Mouse (Mus musculus): ENCODE measurements around the gene Erich3.

The Erich3 gene

DNA sequence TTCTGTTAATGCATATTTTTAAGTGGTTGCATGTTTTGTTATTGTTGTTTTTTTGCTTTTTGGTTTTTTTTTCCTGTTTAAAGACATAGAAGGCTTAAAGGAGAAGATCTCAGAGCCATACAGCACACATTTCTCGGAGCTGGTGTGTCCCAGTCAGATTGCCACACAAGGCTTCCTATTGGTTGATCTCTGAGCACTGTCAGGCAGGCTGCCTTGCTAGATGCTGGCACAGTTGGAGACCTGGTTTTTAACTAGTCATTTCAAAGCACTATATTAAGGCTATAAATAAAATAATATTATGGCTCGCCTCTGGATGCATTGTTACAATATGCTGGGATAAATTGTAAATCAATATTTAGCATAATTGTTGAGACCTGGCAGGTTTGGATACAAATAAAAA lies 18.9 kb downstream of the Erich3 start:
- DNase-seq: no peak

DNA sequence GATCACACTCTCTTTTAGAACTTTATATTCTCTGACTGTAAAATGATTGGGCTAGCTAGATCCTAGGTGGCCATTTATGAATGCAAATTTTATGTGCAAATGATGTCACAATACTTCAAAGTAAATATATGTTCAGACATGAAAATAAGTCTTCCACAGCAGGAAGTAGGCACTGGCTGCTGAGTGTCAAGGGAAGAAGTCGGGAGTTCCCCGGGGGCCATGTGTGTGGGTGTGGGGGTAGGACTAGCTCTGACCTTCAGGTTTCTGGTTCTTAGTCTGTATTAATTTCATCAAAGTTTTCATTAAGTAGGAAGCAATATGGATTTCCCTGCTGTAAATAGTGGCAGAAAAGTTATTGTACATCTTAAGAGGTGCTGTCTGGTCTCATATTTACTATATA lies 20.0 kb downstream of the Erich3 start:
- no peak for DNase-seq

DNA sequence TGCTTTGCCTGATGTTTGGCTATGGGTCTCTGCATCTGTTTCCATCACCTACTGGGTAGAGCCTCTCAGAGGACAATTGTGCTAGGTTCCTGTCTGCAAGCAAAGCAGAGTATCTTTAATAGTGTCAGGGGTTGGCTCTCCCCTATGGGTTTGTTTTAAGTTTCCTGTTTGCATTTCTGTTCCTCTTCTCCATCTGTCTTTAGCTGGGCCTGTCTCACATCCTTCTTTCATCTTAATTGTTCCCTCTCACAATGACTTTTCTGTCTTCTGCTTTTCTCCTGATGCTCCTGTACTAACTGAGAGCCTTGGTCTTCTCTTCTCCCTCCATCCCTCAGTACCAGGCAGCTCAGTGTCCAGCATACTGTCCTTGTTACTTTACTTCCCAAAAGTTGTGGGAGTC lies 26.6 kb downstream of the Erich3 start:
- DNase-seq: no peak

DNA sequence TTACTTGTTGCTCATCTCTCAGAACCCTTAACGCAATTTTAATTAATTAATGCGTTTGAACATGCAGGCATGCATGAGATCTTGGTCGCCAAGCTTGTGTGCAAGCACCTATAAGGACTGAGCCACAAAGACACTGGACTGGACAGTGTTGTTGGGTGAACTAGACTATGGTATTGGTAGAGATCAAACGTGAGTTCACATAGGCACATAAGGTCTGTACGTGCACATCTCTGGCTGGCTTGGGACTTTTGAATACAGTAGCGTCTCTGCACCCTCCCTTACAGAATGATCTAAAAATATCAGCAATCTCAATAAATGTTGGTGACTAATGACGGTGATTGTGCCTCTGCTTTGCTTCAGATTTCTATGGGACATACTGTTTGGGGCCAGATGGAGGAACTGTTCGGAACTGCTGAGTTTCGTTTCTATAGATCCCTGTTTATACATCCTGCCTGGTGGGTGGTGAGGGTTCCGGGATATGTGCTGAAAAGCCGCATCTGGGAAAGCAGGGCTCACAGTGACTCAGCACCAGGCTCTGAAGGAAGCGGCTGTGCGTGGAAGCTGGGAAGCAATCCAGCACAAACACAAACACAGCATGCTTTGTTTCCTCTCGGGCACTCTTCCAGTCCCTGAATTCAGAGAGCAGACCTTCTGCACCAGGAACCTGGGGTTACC lies 28.4 kb downstream of the Erich3 start:
- DNase-seq: peak; percentile 83 to 85

DNA sequence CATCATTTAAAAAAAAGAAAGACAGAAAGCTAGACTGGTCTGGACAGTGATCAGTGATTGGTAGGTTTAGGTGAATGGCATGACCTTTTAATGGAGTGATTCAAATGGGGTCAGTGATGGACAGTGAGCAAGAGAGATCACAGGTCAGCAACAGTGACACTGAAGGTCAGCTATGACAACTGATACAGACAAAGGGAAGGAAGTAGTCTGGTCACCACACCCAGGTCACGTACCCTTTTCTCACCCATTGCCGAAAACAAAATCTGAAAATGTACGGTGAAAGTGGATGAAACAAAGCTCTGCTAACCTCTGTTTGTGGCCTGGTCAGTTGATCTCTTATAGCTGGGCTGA lies 28.9 kb downstream of the Erich3 start:
- DNase-seq: no peak

DNA sequence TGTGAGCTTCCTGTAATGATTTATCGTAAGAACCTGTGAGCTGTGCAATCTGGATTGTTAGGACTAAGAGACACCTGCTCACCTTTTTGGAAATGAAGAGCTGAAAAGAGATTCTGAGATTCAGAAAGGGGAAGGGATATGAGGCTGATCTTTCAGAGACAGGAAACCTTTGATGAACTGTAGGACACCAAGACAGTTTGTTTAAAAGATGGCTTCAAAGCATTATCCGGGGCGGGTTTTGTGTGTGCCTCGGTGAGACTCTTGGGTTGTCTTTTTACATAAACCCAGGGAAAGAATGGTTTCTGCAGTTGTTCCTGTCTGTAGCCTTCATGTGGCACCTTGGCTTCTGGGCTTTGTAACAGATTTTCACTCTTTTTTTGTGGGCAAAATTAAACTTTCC lies 30.2 kb downstream of the Erich3 start:
- DNase-seq: no peak

DNA sequence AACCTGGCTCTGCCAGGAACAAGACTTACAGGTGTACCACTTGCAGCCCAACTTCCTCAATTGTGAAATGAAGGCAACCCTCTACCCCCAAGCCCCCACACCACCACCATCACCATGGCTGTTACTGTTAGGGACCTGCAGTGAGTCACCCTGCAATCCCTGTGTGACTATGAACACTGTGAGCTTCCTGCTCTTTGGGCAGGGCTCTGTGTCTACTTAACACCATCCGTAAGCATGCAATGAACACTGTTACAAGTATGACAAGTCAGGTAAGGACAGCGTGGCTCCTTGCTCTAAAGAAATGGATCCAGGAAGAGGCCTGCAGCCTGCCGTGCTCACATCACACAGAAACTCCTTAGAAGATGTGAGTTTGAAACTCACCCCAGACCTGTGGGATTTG lies 33.0 kb downstream of the Erich3 start:
- no peak for DNase-seq

DNA sequence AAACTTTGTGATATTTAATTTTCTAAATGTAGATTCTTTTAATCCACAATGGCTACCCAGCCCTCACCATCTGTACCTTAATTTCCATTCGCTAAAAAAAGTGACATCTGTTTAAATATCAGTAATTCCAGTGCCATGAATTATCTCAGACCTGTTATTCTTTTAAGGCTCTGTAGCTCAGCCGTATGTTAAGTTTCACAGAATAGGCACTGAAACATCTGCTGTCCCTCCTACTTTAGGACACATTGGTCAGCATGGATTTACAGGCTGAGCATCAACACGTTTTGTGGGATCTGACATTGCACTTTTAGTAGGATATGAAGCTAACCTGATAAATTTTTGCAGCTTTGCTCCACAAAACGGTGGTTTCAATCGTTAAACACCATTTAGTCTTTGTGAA lies 35.2 kb downstream of the Erich3 start:
- DNase-seq: no peak

DNA sequence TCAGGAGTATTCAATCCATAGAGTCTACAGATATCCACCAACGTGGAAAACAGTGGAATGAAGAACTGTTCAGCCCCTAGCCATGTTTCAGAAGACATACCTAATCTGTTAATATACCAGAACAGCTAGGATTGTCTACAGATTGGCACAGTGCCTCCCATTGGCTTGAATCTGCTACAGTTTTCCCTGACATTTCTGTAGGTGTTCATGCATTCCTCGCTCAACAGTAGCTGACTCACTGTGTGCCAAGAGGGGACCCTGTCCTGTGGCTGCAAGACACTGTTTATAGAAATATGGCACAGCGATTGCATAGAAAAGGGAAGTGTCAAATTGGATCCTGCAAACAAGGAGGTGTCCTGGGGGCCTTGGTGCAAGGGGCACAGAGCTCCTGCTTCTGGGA lies 36.6 kb downstream of the Erich3 start:
- DNase-seq: peak in 1 of 2 experiments; percentile 16

DNA sequence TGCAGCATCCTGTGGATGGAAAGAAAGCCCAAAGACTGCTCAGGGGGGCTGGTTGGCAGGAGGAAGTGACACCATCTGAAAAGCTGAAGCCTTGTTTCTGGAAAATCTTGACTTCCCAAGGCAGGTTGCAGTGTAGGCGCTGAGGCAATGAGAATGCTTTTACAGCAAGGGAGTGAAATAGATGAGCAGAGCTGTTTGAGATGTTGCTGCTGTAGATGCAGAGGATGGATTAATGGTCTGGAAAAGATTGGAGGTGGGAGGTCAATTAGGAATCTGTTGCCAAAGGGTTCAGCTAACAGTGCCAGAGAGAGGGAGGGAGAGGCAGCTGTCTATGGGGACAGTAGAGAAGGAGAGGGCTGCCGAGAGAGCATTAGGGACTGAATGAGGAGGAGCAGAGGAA lies 37.1 kb downstream of the Erich3 start:
- DNase-seq: peak in 1 of 2 experiments; percentile 12

DNA sequence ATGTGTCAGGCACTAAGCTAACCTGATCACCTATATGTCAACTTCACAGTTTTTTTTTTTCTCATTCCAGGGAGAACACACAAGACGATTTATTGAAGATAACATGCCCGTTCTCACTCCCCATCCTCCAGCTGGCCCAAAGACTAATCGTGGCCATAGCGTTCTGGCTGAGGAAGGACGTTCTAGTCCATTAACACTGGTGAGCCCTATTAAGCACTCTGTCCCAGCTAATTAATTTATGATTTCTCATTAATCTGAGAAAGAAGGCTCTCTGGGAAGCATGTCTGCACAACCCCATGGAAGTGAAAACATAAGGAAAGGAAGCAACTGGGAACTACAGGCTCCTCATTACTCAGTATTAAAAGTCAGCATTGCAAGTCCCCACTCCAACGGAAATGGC lies 41.1 kb downstream of the Erich3 start:
- no peak for DNase-seq

DNA sequence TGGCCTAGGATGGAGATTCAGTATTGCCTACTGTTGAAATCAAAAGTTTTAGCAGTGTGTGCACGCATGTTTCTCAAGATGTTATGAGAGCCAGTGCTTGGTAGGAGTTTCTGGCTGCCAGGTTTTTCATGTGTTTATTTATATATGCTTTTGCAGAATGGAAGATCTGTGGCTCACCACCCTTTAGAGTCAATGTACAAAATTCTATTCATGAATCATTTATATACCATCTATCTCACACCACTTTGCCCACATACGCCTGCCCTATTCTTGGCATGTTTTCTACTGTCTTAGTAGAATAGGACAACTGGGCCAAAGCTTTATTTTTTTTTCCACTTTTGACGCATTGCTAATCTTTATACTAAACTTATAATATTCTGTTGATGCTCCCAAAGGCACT lies 44.5 kb downstream of the Erich3 start:
- no peak for DNase-seq

DNA sequence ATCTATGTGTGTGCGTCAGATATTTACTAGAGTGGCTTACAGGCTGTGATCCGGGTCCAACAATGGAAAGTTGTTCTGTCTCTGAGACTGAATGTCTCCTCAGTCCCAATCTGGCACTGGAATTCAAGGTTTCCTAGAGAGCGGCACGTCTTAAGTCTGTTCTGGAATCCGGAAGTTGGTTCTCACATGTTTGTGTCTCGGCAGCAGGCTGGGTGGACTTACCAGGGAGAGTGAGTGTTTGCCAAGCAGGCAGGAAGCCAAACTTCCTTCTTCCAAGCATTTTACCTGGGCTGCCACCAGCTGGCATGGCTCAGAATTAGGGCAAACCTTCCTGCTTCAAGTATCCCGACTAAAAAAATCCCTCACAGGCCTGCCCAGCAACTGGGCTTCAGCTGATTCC lies 59.5 kb downstream of the Erich3 start:
- peak; percentile 84 to 86 for DNase-seq

DNA sequence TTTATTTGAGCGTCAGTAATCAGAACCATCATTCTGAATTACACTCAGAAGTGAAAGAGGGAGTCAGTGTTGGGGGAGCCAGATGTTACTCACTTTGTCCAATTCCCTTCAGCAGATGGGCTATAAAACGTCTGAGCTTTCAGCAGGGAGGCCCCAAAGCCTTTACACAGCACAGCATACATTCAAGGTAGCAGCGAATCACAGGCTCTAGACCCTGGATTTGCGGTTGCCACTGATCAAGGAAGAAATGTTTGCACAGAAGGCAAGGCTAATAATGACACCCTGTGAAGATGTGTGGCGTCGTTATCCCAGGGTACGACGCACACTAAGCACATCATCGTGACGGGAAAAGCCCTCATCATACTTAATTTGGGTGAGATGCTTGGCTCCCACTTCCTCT lies 67.8 kb downstream of the Erich3 start:
- no peak for DNase-seq

DNA sequence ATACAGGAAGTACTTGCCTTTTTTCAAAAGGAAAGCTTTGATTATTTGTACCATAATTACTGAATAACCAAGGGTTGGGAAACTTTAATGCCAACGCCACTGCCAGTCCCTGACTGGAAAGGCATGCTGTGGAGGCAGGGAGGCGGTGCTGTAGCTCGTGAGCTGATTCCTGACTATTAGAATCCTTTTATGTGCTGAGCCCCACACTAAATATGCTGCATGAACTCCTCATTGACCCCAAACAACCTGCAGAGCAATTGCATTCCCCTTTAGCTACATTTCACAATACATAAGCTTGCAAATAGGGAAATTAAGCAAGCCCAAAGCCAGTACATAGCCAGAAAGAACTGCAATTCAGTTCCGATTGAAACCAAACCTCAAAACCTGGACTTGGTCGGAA lies 77.8 kb downstream of the Erich3 start:
- DNase-seq: no peak

DNA sequence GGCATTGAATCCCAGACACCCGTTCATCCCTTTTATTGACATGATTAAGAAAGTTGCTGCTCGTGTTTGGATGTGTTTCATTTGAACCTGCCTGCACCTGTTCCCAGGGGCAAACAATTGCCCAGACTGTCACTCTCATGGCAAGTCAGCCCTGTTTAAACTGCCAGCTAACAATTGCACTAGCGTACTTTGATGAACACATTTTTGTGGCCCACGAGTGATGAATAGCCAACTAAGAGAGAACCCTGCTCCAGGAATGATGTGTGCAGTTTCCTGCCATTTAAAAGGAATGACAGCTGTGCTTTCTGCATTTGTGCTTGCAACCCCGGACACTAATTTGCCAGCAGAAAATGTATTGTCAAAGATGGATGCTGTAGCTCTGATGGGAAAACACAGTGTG lies 79.3 kb downstream of the Erich3 start:
- no peak for DNase-seq

DNA sequence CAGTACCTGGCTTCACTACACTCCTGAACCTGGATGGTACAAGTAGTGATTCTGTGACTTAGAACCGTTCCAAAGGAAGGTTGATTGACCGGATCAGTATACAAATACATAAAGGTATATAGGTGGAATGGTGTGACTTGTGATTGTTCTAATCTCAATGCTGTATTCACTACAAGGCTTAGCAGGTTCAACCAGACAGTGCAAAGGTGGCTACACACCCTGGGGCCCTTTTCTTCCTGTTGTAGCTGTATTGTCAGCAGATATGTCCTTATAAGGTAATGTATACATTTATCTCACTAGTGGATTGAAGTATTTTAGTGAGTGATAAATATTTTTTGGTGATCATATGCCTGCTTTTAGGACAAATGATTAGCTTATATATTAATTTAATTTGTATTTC lies 80.7 kb downstream of the Erich3 start:
- DNase-seq: no peak

DNA sequence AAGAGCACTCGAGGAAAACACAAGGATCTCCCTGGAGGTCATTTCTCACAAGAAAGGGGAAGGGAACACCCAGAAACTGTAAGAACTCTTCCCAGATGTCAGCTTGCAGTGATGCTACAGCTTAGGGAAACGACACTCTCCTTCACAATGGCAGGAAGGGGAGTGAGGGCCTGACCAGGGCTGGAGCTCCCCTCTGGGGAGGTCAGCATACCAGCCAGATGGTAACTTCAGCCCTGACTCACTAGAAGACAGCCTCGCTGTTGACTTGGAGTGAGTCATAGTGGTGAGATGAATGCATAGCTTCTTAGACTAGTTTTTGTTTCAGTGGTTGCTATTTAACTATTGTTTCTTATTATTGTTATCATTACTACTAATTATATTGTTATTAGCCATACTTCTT lies 90.8 kb downstream of the Erich3 start:
- DNase-seq: no peak

DNA sequence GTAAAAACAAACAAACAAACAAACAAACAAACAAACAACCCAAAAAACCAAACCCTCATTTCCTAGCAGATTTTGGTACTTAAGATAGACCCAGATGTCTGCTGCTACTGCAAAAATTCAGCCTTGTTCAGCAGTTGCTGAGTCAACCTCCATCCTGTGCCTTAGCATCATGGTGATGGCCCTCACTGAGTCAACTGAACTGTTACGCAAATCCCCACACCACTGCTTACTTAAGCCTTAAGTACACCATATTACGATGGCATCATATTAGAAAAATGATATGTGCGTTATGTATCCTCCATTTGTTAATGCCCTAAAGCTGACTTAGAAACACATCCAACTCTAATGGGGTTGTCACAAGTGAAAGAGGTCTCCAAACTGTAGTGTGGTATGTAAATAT lies 91.6 kb downstream of the Erich3 start:
- no peak for DNase-seq

DNA sequence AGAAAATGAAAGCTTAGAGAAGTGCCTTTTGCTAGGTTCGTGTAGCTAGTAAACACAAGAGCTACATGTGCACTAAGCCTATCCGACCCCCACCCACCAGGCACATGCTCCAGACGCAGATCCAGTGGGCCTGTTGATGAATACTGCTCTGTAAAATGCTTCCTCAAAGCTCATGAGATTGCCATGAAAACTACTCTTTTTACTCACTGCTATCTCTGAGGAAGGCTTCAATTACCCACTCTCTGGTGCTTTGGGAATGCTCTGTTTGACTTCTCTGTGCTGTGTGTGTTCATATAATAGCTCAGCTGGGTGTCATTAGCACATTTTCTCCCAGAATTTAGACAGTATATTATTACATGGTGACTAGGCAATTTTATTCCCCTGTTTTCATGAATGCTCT lies 94.4 kb downstream of the Erich3 start:
- no peak for DNase-seq

DNA sequence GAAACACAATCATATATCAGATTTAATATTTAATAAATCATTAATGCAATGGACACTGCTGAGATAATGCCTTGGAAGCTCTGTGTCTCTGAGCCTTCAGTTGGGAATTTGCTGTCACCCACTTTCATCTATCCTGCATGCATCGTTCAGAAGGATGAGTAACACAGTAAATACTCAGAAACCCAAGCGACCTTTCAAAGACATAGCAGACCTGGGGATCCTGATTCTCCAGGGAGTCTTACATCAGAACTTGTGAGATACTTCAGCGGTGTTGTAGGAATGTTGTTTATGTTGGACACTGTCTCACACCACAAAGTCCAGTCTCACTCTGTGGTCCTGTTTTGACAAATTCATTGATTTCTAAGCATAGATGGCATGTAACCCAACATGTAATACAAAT lies 97.4 kb downstream of the Erich3 start:
- no peak for DNase-seq

DNA sequence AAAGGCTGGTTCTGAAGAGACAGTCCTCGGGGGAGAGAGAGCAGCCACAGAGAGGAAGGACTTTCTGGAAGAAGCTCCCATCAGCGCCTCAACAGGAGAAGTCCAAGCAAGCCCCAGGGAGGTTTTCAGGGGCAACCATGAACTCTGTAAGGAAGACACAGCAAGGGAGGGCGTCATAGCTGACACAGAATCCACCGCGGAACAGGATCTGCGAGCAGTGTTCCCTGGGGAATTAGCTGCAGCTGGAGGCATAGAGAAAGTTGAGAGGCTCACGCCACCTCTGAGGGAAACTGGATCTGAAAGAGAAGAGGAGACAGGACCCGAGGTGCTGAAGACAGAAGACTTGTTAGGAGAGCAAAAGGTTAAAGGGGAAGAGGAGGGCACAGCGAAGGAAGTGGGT lies 99.7 kb downstream of the Erich3 start:
- no peak for DNase-seq

DNA sequence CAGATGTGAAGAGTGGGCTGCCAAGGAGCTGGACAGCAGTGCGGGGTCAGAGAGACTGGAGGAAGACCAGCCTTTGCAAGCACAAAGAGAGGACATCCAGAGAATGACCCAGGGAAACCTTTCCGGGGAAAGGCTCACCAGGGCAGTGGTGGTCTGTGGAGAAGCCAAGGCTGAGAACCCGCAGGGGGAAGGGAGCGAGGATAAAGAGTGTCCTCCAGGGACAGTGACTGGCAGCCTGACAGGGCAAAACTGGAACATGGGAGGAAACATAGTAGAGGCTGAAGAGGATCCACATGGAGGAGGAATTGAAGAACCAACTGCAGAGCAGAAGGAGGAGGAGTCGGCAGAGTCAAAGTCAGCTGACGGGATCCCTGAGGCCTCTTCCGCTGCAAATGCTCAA lies 100.5 kb downstream of the Erich3 start:
- peak in 1 of 2 experiments; percentile 9 for DNase-seq

DNA sequence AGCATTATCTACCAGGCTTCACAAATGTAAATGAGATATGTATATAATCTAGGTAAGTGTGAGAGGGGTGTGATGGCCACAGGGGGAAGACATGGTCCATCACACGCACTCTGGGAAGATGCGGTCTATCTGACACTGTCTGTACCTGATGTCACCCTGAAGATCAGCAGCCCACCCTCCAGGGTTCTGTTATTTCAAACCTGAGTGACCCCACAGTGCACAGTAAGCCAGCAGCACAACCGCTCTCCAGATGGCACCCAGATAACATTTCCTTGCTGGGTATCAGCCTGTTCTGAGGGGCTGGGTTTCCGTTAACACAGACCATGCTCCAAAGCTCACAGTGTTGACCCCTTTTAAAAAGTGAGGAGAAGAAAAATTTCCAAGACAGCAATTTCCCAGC lies 102.7 kb downstream of the Erich3 start:
- no peak for DNase-seq

DNA sequence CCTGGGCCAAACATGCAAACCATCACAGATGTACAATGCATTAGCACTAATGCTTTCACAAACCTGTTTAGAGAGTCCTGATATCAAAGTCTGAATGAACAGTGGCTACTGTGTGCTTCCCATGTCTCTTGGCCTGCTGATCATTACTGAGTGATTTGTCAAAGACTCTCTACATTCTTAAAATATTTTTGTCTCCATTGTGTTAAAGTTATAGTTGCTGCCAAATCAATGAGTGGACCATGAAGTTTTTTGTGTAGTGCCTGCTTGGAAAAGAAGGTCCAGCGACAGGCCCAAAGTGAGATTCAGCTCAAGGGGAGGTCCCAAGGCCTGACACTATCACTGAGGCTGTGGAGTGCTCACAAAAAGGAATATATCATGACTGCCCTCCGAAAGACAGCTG lies 108.0 kb downstream of the Erich3 start:
- no peak for DNase-seq

Measured in cerebellum, postnatal 14 days (tissue).